ENCODE assay signal across 14 mouse cellular contexts in the genomic region with DNA sequence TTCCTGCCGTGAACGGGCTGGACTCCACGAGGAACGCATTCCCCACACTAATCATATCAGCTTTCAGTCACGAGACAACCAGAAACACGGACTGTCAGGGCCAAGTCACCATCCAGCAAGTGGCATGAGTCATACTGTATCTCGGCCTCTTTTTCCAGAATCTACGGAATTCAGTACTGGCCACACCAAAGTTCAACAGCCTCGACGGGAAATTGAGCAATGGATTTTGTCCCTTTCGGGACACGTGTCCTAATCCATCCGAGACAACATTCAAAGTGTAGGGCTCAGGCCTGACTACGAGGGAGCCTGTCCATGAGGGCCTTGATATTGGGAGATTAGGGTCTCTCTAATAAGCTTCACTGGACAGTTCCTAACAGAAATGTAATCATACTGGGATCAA. TPM values are rescaled to one million over a fixed set of nuclear protein-coding genes. Genes with fewer than 3 reads are reported as not detected.
A peak's percentile ranks its signal among the peaks of the same experiment; 100 is the strongest.
DNase-seq lines count a peak whose midpoint lies in the region; ATAC-seq and TF ChIP-seq lines count a peak whose summit lies in the region.
"Had no signal": no experiment of that assay in that cellular context is flagged by ENCODE, and none has a peak within 500 bp of the region (broad histone marks: within the 10 kb centered on the region; RNA-seq: fewer than 3 reads in every experiment).

No protein-coding gene starts in this region.

- H3K4me2 ChIP-seq in limb, embryonic 13.5 days (replicated peaks), result no peak overlapping the region
- H3K4me2 ChIP-seq: hindbrain, embryonic 14.5 days; limb, embryonic 15.5 days had no signal

- H3K9ac ChIP-seq in limb, embryonic 13.5 days, result no peak overlapping the region
- H3K9ac ChIP-seq: hindbrain, embryonic 14.5 days; limb, embryonic 15.5 days had no signal

- TF ChIP-seq POLR2A in kidney, adult 2 months (IDR thresholded peaks at IDR 0.05; ENCODE audit: low read depth, low read length), result no peak

- no peak for TF ChIP-seq CTCF in kidney, adult 2 months (conservative IDR thresholded peaks at IDR 0.05; ENCODE audit: insufficient read depth, insufficient read length, low read depth, low read length)

- DNase-seq in limb, embryonic 10.5 days (ENCODE audit: low spot score), result no peak
- DNase-seq in NIH3T3 (ENCODE audit: low read depth), result peak; percentile 79
- peak; percentile 27 for DNase-seq in adrenal gland, postnatal 14 days
- peak; percentile 37 for DNase-seq in lung, postnatal 36 days
- DNase-seq in kidney, adult 2 months, result no peak
- no peak for DNase-seq in retina, embryonic 14.5 days (ENCODE audit: low spot score)
- DNase-seq: cerebellum, adult 8-10 months; kidney, postnatal 10 days; right cerebral cortex, postnatal 25 days; thymus, postnatal 25 days had no signal

- H3K4me1 ChIP-seq in limb, embryonic 13.5 days, result peaks cover 12% of the 10 kb centered on the region
- H3K4me1 ChIP-seq in limb, embryonic 10.5 days, result no peaks in the 10 kb centered on the region
- no peaks in the 10 kb centered on the region for H3K4me1 ChIP-seq in kidney, adult 2 months (ENCODE audit: control insufficient read depth, insufficient read depth, low read length)

- H3K27me3 ChIP-seq in limb, embryonic 13.5 days, result no peaks in the 10 kb centered on the region
- no peaks in the 10 kb centered on the region for H3K27me3 ChIP-seq in limb, embryonic 10.5 days (ENCODE audit: low read depth, poor library complexity, severe bottlenecking)
- no peaks in the 10 kb centered on the region for H3K27me3 ChIP-seq in kidney, adult 2 months (replicated peaks; ENCODE audit: control insufficient read depth, insufficient read depth, low read length)
- H3K27me3 ChIP-seq: limb, embryonic 15.5 days had no signal

- no peak overlapping the region for H3K27ac ChIP-seq in limb, embryonic 13.5 days
- H3K27ac ChIP-seq in limb, embryonic 10.5 days, result no peak overlapping the region
- H3K27ac ChIP-seq in kidney, adult 2 months (ENCODE audit: insufficient read depth, low read depth, low read length), result no peak overlapping the region
- H3K27ac ChIP-seq: heart, adult 2 months; hindbrain, embryonic 14.5 days; limb, embryonic 15.5 days had no signal

- no peaks in the 10 kb centered on the region; the same call in 1 of the 2 replicates for H3K36me3 ChIP-seq in limb, embryonic 13.5 days
- H3K36me3 ChIP-seq in limb, embryonic 10.5 days, result no peaks in the 10 kb centered on the region
- H3K36me3 ChIP-seq in kidney, adult 2 months (ENCODE audit: control insufficient read depth, insufficient read depth, low read length), result no peaks in the 10 kb centered on the region; the same call in 1 of the 2 replicates

- H3K9me3 ChIP-seq in limb, embryonic 13.5 days, result no peaks in the 10 kb centered on the region
- no peaks in the 10 kb centered on the region for H3K9me3 ChIP-seq in limb, embryonic 10.5 days (replicated peaks)
- H3K9me3 ChIP-seq: limb, embryonic 15.5 days had no signal

- 72% methylated on average over 14 of the region's 14 CpGs for WGBS in limb, embryonic 13.5 days
- WGBS in limb, embryonic 10.5 days, result 93% methylated on average over 14 of the region's 14 CpGs
- 82% methylated on average over 14 of the region's 14 CpGs for WGBS in kidney, adult 2 months

- no peak overlapping the region for H3K4me3 ChIP-seq in limb, embryonic 13.5 days
- H3K4me3 ChIP-seq in limb, embryonic 10.5 days, result no peak overlapping the region
- H3K4me3 ChIP-seq in kidney, adult 2 months (ENCODE audit: insufficient read depth, low read depth, low read length), result no peak overlapping the region
- H3K4me3 ChIP-seq: heart, adult 2 months; limb, embryonic 15.5 days had no signal

- ATAC-seq in limb, embryonic 13.5 days (ENCODE audit: low FRiP score, low read depth), result 0 out of 2 replicates have a peak, but pooled peaks have one; percentile 19

RNA-seq across cellular contexts. Expression of a gene that starts 57.4 kb away (rescaled TPM):
- polyA plus RNA-seq in limb, embryonic 13.5 days (2015; fragmentation: Nextera tagmentation; extraction: Ambion mirVana), result 6.7 and 7.3 TPM in 2 replicates
- 2.1 and 3.1 TPM in 2 replicates for polyA plus RNA-seq in limb, embryonic 10.5 days (2016; fragmentation: Nextera tagmentation; extraction: Ambion mirVana)
- total RNA-seq in adrenal gland, postnatal 14 days (2021), result 19.5 and 21.6 TPM in 2 replicates
- polyA plus RNA-seq in kidney, adult 2 months (2012; rRNA removed), result 18.5 and 24.2 TPM in 2 replicates

Comparison
In these comparisons a context has a peak if more than half of its experiments do, and no peak if none do; other contexts are left out.
1. DNase-seq: peak in NIH3T3 (single experiment), adrenal gland, postnatal 14 days (single experiment) and lung, postnatal 36 days (single experiment); none in limb, embryonic 10.5 days (single experiment), kidney, adult 2 months (single experiment) and retina, embryonic 14.5 days (single experiment).